Mouse (Mus musculus) megakaryocyte, embryonic 14.5 days (primary cell): Measurements from ENCODE around the gene Ncf2.

ENCODE experiments used
- FLI1 ChIP-seq: IDR thresholded peaks from 2 replicates; pipeline ENCODE4 v1.6.1; 2012; ENCODE audit warnings: low read length, inconsistent platforms, mixed read lengths
- GATA1 ChIP-seq: IDR thresholded peaks from 3 replicates; pipeline ENCODE4 v1.6.1; 2012; ENCODE audit warnings: mixed read lengths, low read length, inconsistent platforms, borderline replicate concordance

- no peak for TF ChIP-seq GATA1
- TF ChIP-seq FLI1, result no peak
Observed at GRCm38 (mm10) chr1:152761791-152762190, 38.2 kb upstream of the Ncf2 start.
